Mouse (Mus musculus) urinary bladder, postnatal 36 days (tissue): ENCODE data around the gene Mpg.

ENCODE experiments used
- DNase-seq, 2 experiments: peaks; one replicate each; pipeline ENCODE4 v3.0.0; 2022; ENCODE audit warnings: low spot score in 2 of 2, mixed read lengths in 1 of 2

Gene Mpg

DNA sequence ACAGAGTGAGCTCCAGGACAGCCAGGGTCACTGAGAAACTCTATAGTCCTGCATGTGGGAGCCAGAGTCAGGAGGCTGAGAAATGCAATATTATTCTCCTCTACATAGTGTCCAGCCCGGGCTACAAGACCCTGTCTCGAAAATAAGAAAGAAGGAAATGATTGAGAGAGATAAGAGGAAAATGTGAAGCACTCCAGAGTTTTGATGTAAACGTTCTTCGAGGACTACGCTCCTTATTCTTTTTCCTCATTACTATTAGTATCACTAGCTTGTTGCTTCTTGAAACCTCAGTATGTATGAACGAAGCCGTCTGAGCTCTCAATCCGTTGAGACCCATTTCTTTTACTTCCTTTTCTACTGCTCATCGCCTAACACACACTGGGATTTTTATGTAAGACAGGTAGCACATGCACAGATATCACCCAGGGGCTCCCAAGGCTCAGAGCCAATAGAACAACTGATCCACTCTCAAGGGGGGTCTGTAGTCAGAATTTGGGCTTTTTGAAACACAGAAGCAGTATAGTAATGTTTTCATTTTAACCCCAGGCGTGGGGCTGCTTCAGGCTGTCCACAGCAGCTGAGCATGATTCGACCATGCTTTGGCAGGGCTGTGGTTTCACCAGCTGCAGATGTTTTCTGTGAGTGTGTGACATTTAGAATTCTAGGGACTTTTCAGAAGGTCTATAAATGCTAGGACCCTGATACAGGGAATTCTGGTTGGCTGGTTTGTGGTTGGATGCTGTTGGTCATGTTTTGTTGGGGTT, 24.2 kb upstream of the Mpg start:
- DNase-seq: no peak

GRCm38 (mm10) chr11:32205058-32205873, 21.0 kb upstream of the Mpg start, which contains the start of gene Snrnp25:
Snrnp25 (plus strand) TSS chr11:32205415.
- peak; percentile 91 to 96 for DNase-seq

GRCm38 (mm10) chr11:32210623-32211022, 15.7 kb upstream of the Mpg start:
- DNase-seq: no peak

- DNase-seq: no peak
These were observed 10.7 kb upstream of the Mpg start for GRCm38 (mm10) chr11:32215372-32216162.

GRCm38 (mm10) chr11:32216851-32217250, 9.5 kb upstream of the Mpg start:
- peak in 1 of 2 experiments; percentile 63 for DNase-seq

DNA sequence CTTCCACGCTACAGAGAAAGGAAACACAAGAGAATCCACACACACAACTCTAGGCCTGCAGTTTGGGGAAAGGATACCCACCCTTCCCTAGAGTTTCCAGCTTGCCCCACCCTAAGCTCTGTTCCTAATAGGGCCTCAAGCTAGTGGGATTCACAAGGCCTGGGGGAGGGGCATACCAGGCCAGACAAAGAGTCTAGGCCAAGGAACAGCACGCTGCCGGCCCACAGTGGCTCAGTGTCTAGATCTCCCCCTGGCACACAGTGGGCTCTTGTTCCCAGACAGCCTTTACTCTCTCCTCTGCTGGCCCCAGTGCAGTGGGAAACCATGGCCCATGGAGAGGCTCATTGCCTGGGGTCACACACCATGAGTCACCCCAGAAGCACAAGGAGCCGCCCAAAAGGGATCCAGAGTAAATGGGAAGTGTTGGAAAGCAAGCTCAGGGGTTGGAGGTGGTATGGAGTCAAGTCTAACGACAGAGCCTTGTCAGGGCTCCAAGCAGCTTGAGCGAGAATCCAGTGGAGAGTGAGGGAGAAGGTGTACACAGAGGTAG, 7.7 kb upstream of the Mpg start:
- DNase-seq: no peak

DNA sequence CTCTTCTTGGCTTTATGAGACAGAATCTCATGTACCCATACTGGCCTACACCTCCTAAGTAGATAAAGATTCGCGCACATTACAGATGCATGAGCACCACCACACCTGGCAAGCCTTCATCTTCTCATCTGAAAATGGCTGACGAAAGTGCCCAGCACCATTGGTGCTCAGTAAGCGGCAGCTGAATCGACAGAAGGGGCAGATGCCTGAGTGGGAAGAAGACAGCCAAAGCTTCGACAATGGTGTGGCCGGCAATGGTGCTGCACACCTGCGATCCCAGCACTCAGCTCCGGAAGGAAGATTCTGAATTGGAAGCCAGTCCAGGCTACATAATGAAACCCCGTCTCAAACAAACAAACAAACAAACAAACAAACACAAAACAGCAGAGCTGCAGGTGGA, 7.0 kb upstream of the Mpg start:
- DNase-seq: no peak

DNA sequence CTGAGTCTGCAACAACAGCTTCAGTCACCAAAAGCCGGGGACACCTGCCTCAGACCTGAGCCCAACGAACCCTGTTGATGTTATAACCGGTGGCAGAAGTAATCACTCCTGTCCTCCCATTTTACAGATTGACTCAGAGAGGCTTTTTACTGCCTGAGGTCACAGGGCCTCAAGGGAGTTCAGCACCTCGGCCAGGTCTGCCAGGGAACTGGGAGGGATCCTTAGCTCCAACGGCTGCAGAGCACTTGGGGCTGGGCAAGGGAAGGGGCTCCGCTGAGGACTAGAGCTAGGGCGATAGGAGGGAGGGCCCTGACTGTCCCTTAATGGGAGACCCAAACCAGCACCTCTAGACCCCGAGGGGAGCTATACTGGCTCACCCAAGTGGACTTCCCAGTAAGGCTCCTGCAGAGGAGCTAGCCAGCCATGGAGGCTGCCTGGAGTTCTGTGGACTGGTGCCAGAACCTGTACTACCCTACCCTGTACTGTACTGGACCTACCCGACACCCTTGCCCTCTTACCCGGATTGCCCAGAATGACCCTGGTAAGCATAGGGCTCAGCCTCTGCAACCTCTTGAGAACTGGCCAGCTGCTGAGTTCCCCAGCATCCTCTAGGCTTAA, 5.6 kb upstream of the Mpg start:
- no peak for DNase-seq

DNA sequence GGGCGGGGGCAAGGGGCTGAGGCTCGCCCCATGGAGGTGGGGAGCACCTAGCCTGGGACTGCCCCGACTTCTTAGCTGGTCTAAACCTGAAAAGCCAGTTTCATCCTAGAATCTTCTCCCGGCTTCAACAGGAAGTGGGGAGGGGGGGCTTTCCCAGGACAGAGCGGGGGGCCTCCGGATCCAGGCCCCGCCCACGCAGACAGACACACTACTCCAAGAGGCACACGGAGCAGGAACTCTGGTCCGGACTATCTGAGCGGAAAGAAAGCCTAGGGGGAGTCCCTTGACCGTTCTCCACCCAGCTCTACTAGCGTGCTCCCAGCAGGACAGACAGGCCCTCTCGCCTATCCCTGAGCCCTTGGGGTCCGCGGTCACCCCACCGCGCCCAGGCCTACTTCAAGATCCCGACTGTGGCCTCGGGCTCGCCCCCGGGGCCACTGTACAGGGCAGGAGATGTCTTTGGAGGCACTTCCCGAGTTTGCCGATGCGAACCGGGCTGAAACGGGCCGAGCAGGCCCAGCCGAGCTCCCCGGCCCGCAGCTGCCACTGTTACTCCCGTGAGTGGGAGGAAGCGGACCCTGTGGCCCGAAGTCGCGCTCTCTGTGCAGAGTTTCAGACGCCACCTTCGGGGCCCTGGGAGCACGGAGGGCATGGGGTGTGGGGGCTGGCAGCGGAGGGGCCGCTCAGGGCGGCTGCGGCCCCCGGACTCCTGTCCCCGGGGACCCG, 4.9 kb upstream of the Mpg start:
- peak; percentile 64 to 69 for DNase-seq

GRCm38 (mm10) chr11:32221951-32222409, 4.3 kb upstream of the Mpg start, which contains the start of gene Rhbdf1:
Rhbdf1 (minus strand) TSS chr11:32222300.
- DNase-seq: peak; percentile 60 to 64

GRCm38 (mm10) chr11:32222570-32223194, 3.6 kb upstream of the Mpg start:
- DNase-seq: no peak

GRCm38 (mm10) chr11:32223297-32223967, 2.9 kb upstream of the Mpg start:
- no peak for DNase-seq

GRCm38 (mm10) chr11:32224468-32225139, 1.7 kb upstream of the Mpg start:
- DNase-seq: peak; percentile 79 to 88

DNA sequence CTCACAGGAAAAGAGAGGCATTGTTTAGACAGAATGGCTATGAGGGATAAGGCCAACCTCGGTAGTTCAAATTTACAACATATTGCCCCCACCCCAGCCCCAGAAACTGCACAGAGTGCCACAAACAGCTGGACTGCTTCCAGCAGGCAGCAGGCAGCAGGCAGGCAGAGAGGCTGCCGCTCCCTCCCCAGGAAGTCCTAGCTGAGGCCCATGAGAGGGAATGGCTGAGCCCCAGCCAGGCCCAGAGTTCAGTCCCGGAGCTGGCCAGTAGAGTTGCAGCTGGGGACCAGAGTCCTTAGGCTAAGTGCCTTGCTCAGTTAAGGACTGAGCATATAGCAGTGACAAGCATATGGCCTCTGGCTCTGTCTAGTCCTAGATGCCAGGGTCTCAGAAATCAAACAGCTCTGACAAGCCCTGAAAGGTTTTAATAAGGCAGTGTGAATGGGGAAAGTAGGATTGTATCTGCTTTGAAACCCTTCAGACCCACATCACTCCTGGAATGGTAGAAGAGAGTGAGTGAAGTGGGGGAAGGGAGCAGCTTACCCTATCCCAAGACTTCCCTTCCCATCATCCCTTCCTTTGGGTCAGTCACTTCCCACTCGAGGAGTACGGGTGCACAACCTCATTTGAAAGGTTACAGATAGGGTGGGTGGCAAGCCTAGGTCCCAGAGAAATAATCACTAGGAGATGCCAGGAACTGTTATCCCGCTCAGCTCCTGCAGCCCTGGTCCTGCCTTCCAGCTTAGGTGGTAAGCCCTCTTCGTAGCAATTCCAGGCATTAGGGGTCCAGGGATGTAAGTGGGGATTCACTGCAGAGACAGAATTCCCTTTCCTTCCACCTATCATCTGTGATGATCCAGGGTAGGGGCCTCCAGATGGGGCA, 842 bp upstream of the Mpg start:
- peak in 1 of 2 experiments; percentile 28 for DNase-seq

GRCm38 (mm10) chr11:32227041-32227440, 736 bp downstream of the Mpg start:
- DNase-seq: no peak

GRCm38 (mm10) chr11:32227555-32227954, 1.2 kb downstream of the Mpg start:
- DNase-seq: no peak

GRCm38 (mm10) chr11:32228292-32228845, 2.1 kb downstream of the Mpg start:
- no peak for DNase-seq
